10 mouse cellular contexts compared by ENCODE assay signal in the genomic region with DNA sequence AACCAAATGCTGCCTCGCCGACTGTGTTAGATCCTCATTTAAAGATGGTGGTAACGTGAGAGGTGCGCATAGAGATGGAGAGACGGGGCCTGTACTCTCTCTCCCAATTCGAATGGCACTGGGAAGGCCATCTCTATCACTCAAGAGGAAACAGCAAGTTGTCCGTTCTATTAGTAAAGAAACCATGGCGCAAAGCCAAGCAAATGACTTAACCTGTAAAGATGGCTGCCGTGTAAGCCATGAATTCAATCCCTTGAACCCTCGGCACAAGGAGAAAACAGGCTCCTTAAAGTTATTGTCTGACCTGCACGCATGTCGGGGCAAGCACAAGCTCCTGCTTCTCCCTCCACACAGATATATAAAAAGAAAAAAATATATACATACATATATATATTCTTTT. TPM values are rescaled to one million over a fixed set of nuclear protein-coding genes. Genes with fewer than 3 reads are reported as not detected.
DNase-seq lines count a peak whose midpoint lies in the region; ATAC-seq lines count a peak whose summit lies in the region.
"Had no signal": no experiment of that assay in that cellular context is flagged by ENCODE, and none has a peak within 500 bp of the region (broad histone marks: within the 10 kb centered on the region; RNA-seq: fewer than 3 reads in every experiment).

No protein-coding gene starts in this region.

- H3K9me3 ChIP-seq in liver, embryonic 11.5 days (ENCODE audit: control insufficient read depth, low read length), result no peaks in the 10 kb centered on the region
- H3K9me3 ChIP-seq in embryonic facial prominence, embryonic 14.5 days (ENCODE audit: control insufficient read depth, low read length), result no peaks in the 10 kb centered on the region
- no peaks in the 10 kb centered on the region for H3K9me3 ChIP-seq in forebrain, embryonic 15.5 days
- no peaks in the 10 kb centered on the region for H3K9me3 ChIP-seq in limb, embryonic 15.5 days
- H3K9me3 ChIP-seq: G1E had no signal

- no peaks in the 10 kb centered on the region for H3K27me3 ChIP-seq in liver, embryonic 11.5 days (replicated peaks; ENCODE audit: control insufficient read depth, insufficient read depth, low read length)
- no peaks in the 10 kb centered on the region for H3K27me3 ChIP-seq in embryonic facial prominence, embryonic 14.5 days (replicated peaks; ENCODE audit: control insufficient read depth, insufficient read depth, low read length)
- no peaks in the 10 kb centered on the region for H3K27me3 ChIP-seq in forebrain, embryonic 15.5 days
- H3K27me3 ChIP-seq in limb, embryonic 15.5 days, result no peaks in the 10 kb centered on the region

- 63% methylated on average over 12 of the region's 12 CpGs for WGBS in liver, embryonic 11.5 days
- WGBS in embryonic facial prominence, embryonic 14.5 days, result 46% methylated on average over 12 of the region's 12 CpGs
- WGBS in forebrain, embryonic 15.5 days, result 60% methylated on average over 12 of the region's 12 CpGs
- WGBS in limb, embryonic 15.5 days, result 14% methylated on average over 12 of the region's 12 CpGs

- no peak for ATAC-seq in liver, embryonic 11.5 days (replicated peaks; ENCODE audit: low FRiP score)
- no peak for ATAC-seq in embryonic facial prominence, embryonic 14.5 days (ENCODE audit: low read depth)
- ATAC-seq in forebrain, embryonic 15.5 days (replicated peaks), result no peak
- ATAC-seq in limb, embryonic 15.5 days (ENCODE audit: insufficient number of reproducible peaks, low FRiP score, low TSS enrichment, low read depth), result no peak

- H3K9ac ChIP-seq in liver, embryonic 11.5 days (ENCODE audit: low read depth, low read length), result no peak overlapping the region
- H3K9ac ChIP-seq in embryonic facial prominence, embryonic 14.5 days (ENCODE audit: low read depth, low read length), result peak overlapping the region; percentile 23; the same call in 1 of the 2 replicates
- H3K9ac ChIP-seq in forebrain, embryonic 15.5 days (replicated peaks), result no peak overlapping the region
- no peak overlapping the region for H3K9ac ChIP-seq in limb, embryonic 15.5 days

- H3K27ac ChIP-seq in liver, embryonic 11.5 days (ENCODE audit: low read depth, low read length), result no peak overlapping the region
- peak overlapping the region; percentile 97 for H3K27ac ChIP-seq in embryonic facial prominence, embryonic 14.5 days (replicated peaks; ENCODE audit: low read depth, low read length)
- no peak overlapping the region for H3K27ac ChIP-seq in forebrain, embryonic 15.5 days (replicated peaks)
- H3K27ac ChIP-seq in limb, embryonic 15.5 days, result peak overlapping the region; percentile 88

- H3K4me2 ChIP-seq in liver, embryonic 11.5 days, result peak overlapping the region; percentile 7
- peak overlapping the region; percentile 52 for H3K4me2 ChIP-seq in embryonic facial prominence, embryonic 14.5 days (ENCODE audit: low read depth, low read length)
- H3K4me2 ChIP-seq in forebrain, embryonic 15.5 days (replicated peaks), result peak overlapping the region; percentile 24; the same call in 1 of the 2 replicates
- H3K4me2 ChIP-seq in limb, embryonic 15.5 days, result peak overlapping the region; percentile 44

- H3K4me1 ChIP-seq in liver, embryonic 11.5 days (replicated peaks; ENCODE audit: control insufficient read depth, insufficient read depth, low read length), result peaks cover 42% of the 10 kb centered on the region
- H3K4me1 ChIP-seq in embryonic facial prominence, embryonic 14.5 days (ENCODE audit: control insufficient read depth, insufficient read depth, low read length), result peaks cover 82% of the 10 kb centered on the region
- H3K4me1 ChIP-seq in forebrain, embryonic 15.5 days, result peaks cover 62% of the 10 kb centered on the region
- peaks cover 84% of the 10 kb centered on the region for H3K4me1 ChIP-seq in limb, embryonic 15.5 days

- DNase-seq in liver, embryonic 11.5 days (ENCODE audit: low spot score), result no peak
- no peak for DNase-seq in liver
- peak; percentile 49 for DNase-seq in embryonic facial prominence, embryonic 14.5 days (ENCODE audit: low spot score)
- DNase-seq in right cerebral cortex, adult 2 months (ENCODE audit: low spot score in 2 of 2), result no peak
- no peak for DNase-seq in thymus, postnatal 36 days
- DNase-seq: cerebellum, adult 2 months; layer of hippocampus, postnatal 36 days had no signal

- H3K4me3 ChIP-seq in liver, embryonic 11.5 days (ENCODE audit: low read depth, low read length), result no peak overlapping the region
- H3K4me3 ChIP-seq in embryonic facial prominence, embryonic 14.5 days (ENCODE audit: low read depth, low read length), result peak overlapping the region; percentile 20; the same call in 1 of the 2 replicates
- no peak overlapping the region for H3K4me3 ChIP-seq in forebrain, embryonic 15.5 days
- H3K4me3 ChIP-seq in limb, embryonic 15.5 days, result peak overlapping the region; percentile 19

- H3K36me3 ChIP-seq in liver, embryonic 11.5 days (ENCODE audit: control insufficient read depth, insufficient read depth, low read length), result no peaks in the 10 kb centered on the region
- no peaks in the 10 kb centered on the region for H3K36me3 ChIP-seq in embryonic facial prominence, embryonic 14.5 days (ENCODE audit: control insufficient read depth, insufficient read depth, low read length)
- no peaks in the 10 kb centered on the region for H3K36me3 ChIP-seq in forebrain, embryonic 15.5 days
- H3K36me3 ChIP-seq in limb, embryonic 15.5 days, result no peaks in the 10 kb centered on the region
- H3K36me3 ChIP-seq: G1E had no signal

RNA-seq across cellular contexts. Expression of a gene that starts 11.5 kb away (rescaled TPM):
- 24.5 and 24.7 TPM in 2 replicates for polyA plus RNA-seq in liver, embryonic 11.5 days (2014; fragmentation: Nextera tagmentation; extraction: Ambion mirVana)
- 68.0 and 90.7 TPM in 2 replicates for polyA plus RNA-seq in embryonic facial prominence, embryonic 14.5 days (2014; fragmentation: Nextera tagmentation; extraction: Ambion mirVana)
- polyA plus RNA-seq in forebrain, embryonic 15.5 days (2015; fragmentation: Nextera tagmentation; extraction: Ambion mirVana), result 32.1 and 33.0 TPM in 2 replicates
- polyA plus RNA-seq in limb, embryonic 15.5 days (2015; fragmentation: Nextera tagmentation; extraction: Ambion mirVana), result 122 and 123 TPM in 2 replicates

RNA-seq across cellular contexts. Expression of a gene that starts 28.0 kb away (rescaled TPM):
- polyA plus RNA-seq in liver, embryonic 11.5 days (2014; fragmentation: Nextera tagmentation; extraction: Ambion mirVana), result 10.8 and 12.3 TPM in 2 replicates
- 15.8 and 20.3 TPM in 2 replicates for polyA plus RNA-seq in embryonic facial prominence, embryonic 14.5 days (2014; fragmentation: Nextera tagmentation; extraction: Ambion mirVana)
- polyA plus RNA-seq in forebrain, embryonic 15.5 days (2015; fragmentation: Nextera tagmentation; extraction: Ambion mirVana), result 41.4 and 45.1 TPM in 2 replicates
- polyA plus RNA-seq in limb, embryonic 15.5 days (2015; fragmentation: Nextera tagmentation; extraction: Ambion mirVana), result 20.5 and 22.3 TPM in 2 replicates

RNA-seq across cellular contexts. Expression of a gene that starts 28.2 kb away (rescaled TPM):
- 151 and 165 TPM in 2 replicates for polyA plus RNA-seq in liver, embryonic 11.5 days (2014; fragmentation: Nextera tagmentation; extraction: Ambion mirVana)
- 91.8 and 100 TPM in 2 replicates for polyA plus RNA-seq in embryonic facial prominence, embryonic 14.5 days (2014; fragmentation: Nextera tagmentation; extraction: Ambion mirVana)
- 73.7 and 81.9 TPM in 2 replicates for polyA plus RNA-seq in forebrain, embryonic 15.5 days (2015; fragmentation: Nextera tagmentation; extraction: Ambion mirVana)
- polyA plus RNA-seq in limb, embryonic 15.5 days (2015; fragmentation: Nextera tagmentation; extraction: Ambion mirVana), result 88.4 and 91.3 TPM in 2 replicates

RNA-seq across cellular contexts. Expression of a gene that starts 32.3 kb away (rescaled TPM):
- 24.1 and 28.2 TPM in 2 replicates for polyA plus RNA-seq in liver, embryonic 11.5 days (2014; fragmentation: Nextera tagmentation; extraction: Ambion mirVana)
- polyA plus RNA-seq in embryonic facial prominence, embryonic 14.5 days (2014; fragmentation: Nextera tagmentation; extraction: Ambion mirVana), result 48.5 and 50.1 TPM in 2 replicates
- 35.9 and 36.5 TPM in 2 replicates for polyA plus RNA-seq in forebrain, embryonic 15.5 days (2015; fragmentation: Nextera tagmentation; extraction: Ambion mirVana)
- 53.4 and 63.3 TPM in 2 replicates for polyA plus RNA-seq in limb, embryonic 15.5 days (2015; fragmentation: Nextera tagmentation; extraction: Ambion mirVana)

RNA-seq across cellular contexts. Expression of a gene that starts 56.4 kb away (rescaled TPM):
- polyA plus RNA-seq in liver, embryonic 11.5 days (2014; fragmentation: Nextera tagmentation; extraction: Ambion mirVana), result 52.0 and 56.5 TPM in 2 replicates
- polyA plus RNA-seq in embryonic facial prominence, embryonic 14.5 days (2014; fragmentation: Nextera tagmentation; extraction: Ambion mirVana), result 34.5 and 41.9 TPM in 2 replicates
- polyA plus RNA-seq in forebrain, embryonic 15.5 days (2015; fragmentation: Nextera tagmentation; extraction: Ambion mirVana), result 49.5 and 49.9 TPM in 2 replicates
- polyA plus RNA-seq in limb, embryonic 15.5 days (2015; fragmentation: Nextera tagmentation; extraction: Ambion mirVana), result 64.6 and 66.9 TPM in 2 replicates

Comparison
In these comparisons a context has a peak if more than half of its experiments do, and no peak if none do; other contexts are left out.
1. H3K27ac ChIP-seq: peak in embryonic facial prominence, embryonic 14.5 days (single experiment) and limb, embryonic 15.5 days (single experiment); none in liver, embryonic 11.5 days (single experiment) and forebrain, embryonic 15.5 days (single experiment).
2. H3K4me3 ChIP-seq: peak in embryonic facial prominence, embryonic 14.5 days (single experiment) and limb, embryonic 15.5 days (single experiment); none in liver, embryonic 11.5 days (single experiment) and forebrain, embryonic 15.5 days (single experiment).
3. Peak in every context shown above with its lines, with median percentiles within 50 percentile points of each other: H3K4me2 ChIP-seq.